Mouse (Mus musculus): ENCODE results near the gene Cbx4. TPM values are rescaled to one million over a fixed set of nuclear protein-coding genes. Genes with fewer than 3 reads are reported as not detected.

Gene Cbx4
- polyA plus RNA-seq, 1 experiment from 2014 or later = 12.7 TPM

Other genes with a start within 250 kb of the Cbx4 start
- gene Rbfox3, start 174.6 kb downstream of the Cbx4 start, polyA plus RNA-seq (2016; fragmentation: Nextera tagmentation; extraction: Ambion mirVana) = 17.0 and 19.6 TPM in 2 replicates
- gene Enpp7, start 98.0 kb downstream of the Cbx4 start, polyA plus RNA-seq (2016; fragmentation: Nextera tagmentation; extraction: Ambion mirVana) = not detected in 2 replicates
- gene Cbx2, start 63.3 kb downstream of the Cbx4 start, polyA plus RNA-seq (2016; fragmentation: Nextera tagmentation; extraction: Ambion mirVana) = 84.2 and 89.3 TPM in 2 replicates
- 11.5 and 11.7 TPM in 2 replicates for gene Cbx8, start 45.3 kb downstream of the Cbx4 start, polyA plus RNA-seq (2016; fragmentation: Nextera tagmentation; extraction: Ambion mirVana)
- 28.0 and 28.1 TPM in 2 replicates for gene Tbc1d16, start 142.3 kb upstream of the Cbx4 start, polyA plus RNA-seq (2016; fragmentation: Nextera tagmentation; extraction: Ambion mirVana)
- gene Ccdc40, start 142.4 kb upstream of the Cbx4 start, polyA plus RNA-seq (2016; fragmentation: Nextera tagmentation; extraction: Ambion mirVana) = 20.7 TPM in 2 replicates
- gene Gaa, start 181.7 kb upstream of the Cbx4 start, polyA plus RNA-seq (2016; fragmentation: Nextera tagmentation; extraction: Ambion mirVana) = 31.6 and 33.3 TPM in 2 replicates
- gene Eif4a3, start 213.9 kb upstream of the Cbx4 start, polyA plus RNA-seq (2016; fragmentation: Nextera tagmentation; extraction: Ambion mirVana) = 366 and 368 TPM in 2 replicates
- gene Card14, start 221.5 kb upstream of the Cbx4 start, polyA plus RNA-seq (2016; fragmentation: Nextera tagmentation; extraction: Ambion mirVana) = 0.06 and 0.13 TPM in 2 replicates